Mouse (Mus musculus): ENCODE results near the gene Arhgap32.

Arhgap32 gene

DNA sequence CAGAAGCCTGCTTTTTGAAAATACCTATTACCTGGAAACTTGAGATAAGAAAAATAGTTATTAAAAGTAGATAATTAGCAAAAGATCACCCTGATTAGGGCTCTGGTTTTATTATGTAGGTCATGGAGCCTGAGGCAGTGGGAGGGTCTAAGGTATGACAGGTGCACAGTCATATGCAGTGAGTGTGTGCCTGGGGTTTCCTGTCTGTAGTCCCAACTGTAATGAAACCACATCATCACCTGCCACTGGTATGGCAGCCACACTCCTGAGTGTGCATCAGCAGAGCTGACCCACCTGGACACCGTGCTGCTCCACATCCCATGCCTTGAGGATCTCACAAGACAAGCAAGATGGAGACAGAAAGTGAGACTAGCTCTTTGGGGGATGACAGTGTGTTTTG is at the start of gene Arhgap32:
TSS of gene Arhgap32 (plus strand) at position 351 of the 400 bp plus-strand sequence.
- no peak for DNase-seq (ENCODE audit: low read depth, low spot score)
- Histone ChIP-seq H3K27me3 (ENCODE audit: control insufficient read depth, insufficient read depth, low read length, poor library complexity, severe bottlenecking) (no peaks in the 10 kb centered on the region), H3K36me3 (ENCODE audit: control insufficient read depth, insufficient read depth, low read length, poor library complexity, severe bottlenecking) (no peaks in the 10 kb centered on the region)

DNA sequence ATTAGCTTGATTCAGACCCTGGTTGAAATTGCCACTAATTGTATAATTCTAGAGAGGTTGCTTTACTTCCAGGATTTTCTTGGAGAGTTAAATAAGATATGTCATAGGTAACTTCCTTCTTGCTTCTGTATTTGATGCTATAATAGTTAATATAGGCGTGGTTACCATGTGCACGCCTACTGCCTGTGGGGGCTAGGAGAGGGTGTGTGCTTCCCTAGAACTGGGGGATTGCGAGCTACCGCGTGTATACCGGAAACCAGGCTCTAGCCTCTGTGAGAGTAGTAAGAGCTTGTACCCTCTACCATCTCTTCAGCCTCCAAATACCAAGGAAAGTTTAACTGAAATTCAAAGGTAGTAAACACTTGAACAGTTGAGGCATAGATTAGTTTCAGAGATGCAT is 43.2 kb upstream of the Arhgap32 start:
- DNase-seq (ENCODE audit: low read depth, low spot score), result no peak
- Histone ChIP-seq H3K27me3 (ENCODE audit: control insufficient read depth, insufficient read depth, low read length, poor library complexity, severe bottlenecking) (no peaks in the 10 kb centered on the region), H3K36me3 (ENCODE audit: control insufficient read depth, insufficient read depth, low read length, poor library complexity, severe bottlenecking) (no peaks in the 10 kb centered on the region)

DNA sequence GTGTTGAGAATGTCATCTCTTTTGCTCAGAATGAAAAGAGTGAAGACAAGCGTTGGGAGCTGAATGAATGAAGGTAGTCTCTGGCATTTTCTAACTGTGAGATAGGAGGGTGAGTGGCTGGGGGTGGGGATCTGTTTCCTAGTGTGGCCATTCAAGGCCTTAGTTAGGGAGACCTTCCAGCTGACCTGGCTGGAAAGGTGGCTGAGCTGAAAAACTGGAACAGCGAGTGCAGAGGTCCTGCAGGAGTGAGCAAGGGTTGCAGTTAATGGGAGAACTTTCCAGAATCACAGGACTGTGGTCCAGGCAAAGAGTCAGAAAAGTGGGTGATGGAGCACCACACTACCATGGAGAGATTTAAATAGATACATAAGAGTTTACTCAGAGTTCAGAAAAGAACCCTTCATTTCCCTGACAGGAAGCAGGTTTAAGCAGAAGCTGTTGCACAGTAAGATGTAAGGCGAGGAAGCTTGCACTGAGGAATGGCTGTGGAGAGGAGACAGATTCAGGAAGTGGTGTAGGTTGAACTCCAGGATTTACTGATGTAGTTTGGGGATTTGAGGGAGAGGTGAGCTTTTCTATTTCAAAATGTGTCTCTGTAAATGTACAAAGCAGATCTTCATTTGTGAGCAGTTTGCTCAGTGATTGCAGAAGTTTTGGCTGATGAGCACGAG is 27.7 kb upstream of the Arhgap32 start:
- DNase-seq (ENCODE audit: low read depth, low spot score), result no peak
- no peaks in the 10 kb centered on the region for H3K36me3 ChIP-seq (ENCODE audit: control insufficient read depth, insufficient read depth, low read length, poor library complexity, severe bottlenecking)
- no peaks in the 10 kb centered on the region for H3K27me3 ChIP-seq (ENCODE audit: control insufficient read depth, insufficient read depth, low read length, poor library complexity, severe bottlenecking)

DNA sequence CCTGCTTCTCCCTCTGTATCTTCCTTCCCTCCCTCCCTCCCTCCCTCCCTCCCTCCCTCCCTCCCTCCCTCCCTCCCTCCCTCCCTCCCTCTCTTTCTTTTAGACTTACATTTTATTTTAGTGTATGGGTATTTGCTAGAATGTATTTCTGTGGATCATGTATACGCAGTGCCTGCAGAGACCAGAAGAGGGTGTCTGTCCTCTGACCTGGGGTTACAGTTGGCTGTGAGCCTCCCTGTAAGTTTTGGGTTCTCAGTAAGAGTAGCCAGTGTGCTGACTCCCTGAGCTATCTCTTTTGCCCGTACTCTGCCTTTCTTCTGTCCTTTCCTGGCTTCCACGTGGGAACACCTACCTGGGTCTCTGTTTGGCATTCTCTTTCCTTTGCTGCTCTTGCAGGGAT is 27.1 kb upstream of the Arhgap32 start:
- H3K27me3 ChIP-seq (ENCODE audit: control insufficient read depth, insufficient read depth, low read length, poor library complexity, severe bottlenecking), result no peaks in the 10 kb centered on the region; the same call in 1 of the 2 replicates
- DNase-seq (ENCODE audit: low read depth, low spot score), result peak; percentile 4
- H3K36me3 ChIP-seq (ENCODE audit: control insufficient read depth, insufficient read depth, low read length, poor library complexity, severe bottlenecking), result no peaks in the 10 kb centered on the region

DNA sequence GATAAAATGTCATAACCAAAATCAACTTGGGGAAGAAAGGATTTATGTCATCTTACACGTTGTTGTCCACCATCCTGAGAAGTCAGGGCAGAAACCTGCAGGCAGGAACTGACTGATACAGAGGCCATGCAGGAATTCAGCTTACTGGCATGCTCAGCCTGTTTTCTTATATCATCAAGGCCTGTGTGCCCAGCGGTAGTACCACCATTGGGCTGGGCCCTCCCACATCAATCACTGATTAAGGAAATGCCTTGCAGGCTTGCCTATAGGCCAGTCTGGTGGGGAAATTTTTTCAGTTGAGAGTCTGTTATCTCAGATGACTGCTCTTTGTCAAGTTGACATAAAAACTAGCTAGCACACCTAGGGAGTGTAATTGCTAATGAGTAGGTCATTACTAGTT is 22.5 kb upstream of the Arhgap32 start:
- Histone ChIP-seq H3K36me3 (ENCODE audit: control insufficient read depth, insufficient read depth, low read length, poor library complexity, severe bottlenecking) (no peaks in the 10 kb centered on the region), H3K27me3 (ENCODE audit: control insufficient read depth, insufficient read depth, low read length, poor library complexity, severe bottlenecking) (no peaks in the 10 kb centered on the region; the same call in 1 of the 2 replicates)
- no peak for DNase-seq (ENCODE audit: low read depth, low spot score)

DNA sequence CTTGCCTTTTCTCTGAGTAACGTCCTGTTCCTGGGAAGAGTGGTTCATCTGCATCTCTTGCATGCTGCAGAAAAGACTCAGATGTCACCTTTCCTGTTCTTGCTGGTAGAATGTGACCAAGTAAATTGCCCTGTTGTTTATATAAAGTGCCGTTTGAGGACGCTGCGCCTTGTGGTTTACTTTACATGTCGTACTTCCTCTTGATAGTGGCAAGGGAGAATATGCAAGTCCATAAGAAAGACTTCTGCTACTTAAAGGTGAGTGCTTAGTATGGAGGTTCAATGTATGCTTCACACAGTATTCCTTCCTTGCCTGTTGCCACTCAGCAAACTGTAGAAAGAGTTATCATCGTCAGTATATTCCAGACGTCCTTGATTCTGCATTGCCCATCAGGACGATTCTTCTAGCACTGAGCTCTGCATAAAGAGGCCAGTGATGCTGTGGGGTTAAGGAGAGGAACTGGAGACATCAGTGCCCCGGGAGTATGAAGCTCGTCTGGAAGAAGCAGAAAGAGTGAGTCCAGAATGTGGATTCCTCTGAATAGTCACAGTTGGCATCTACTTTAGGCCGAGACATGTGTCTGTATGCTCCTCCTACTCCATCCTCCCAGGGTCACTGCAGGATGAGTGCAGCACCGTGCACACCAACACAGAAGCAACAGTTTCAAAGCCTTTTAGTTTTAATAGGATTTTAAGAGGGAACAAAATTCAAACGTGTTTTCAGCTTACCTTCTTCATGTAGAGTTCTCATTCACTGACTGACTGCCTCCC is 21.4 kb upstream of the Arhgap32 start:
- H3K27me3 ChIP-seq (ENCODE audit: control insufficient read depth, insufficient read depth, low read length, poor library complexity, severe bottlenecking), result no peaks in the 10 kb centered on the region; the same call in 1 of the 2 replicates
- DNase-seq (ENCODE audit: low read depth, low spot score), result no peak

DNA sequence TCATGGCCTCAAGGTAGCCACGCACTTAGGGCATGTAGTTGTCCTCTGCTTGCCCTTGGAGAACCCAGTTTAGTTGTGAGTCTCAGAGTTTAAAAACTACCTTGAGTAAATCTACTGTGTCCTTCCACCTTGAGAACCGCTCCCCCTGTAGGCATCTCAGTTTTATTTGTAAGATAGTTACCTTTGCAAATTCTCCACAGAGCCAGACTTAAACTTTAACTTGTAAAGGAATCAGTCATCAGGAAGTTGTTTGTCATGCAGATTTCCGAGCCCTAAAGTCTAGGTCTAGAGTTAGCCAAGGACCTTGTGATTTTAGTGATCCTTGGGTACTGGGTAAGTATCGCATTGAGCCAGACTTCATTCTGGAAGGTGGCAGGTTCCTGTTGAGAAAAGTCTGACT is 20.4 kb upstream of the Arhgap32 start:
- DNase-seq (ENCODE audit: low read depth, low spot score), result no peak
- H3K27me3 ChIP-seq (ENCODE audit: control insufficient read depth, insufficient read depth, low read length, poor library complexity, severe bottlenecking), result no peaks in the 10 kb centered on the region; the same call in 1 of the 2 replicates
- no peaks in the 10 kb centered on the region for H3K36me3 ChIP-seq (ENCODE audit: control insufficient read depth, insufficient read depth, low read length, poor library complexity, severe bottlenecking)

More for the DNA sequence above, 21.4 kb upstream of the Arhgap32 start:
- H3K36me3 ChIP-seq (ENCODE audit: control insufficient read depth, insufficient read depth, low read length, poor library complexity, severe bottlenecking), result no peaks in the 10 kb centered on the region

DNA sequence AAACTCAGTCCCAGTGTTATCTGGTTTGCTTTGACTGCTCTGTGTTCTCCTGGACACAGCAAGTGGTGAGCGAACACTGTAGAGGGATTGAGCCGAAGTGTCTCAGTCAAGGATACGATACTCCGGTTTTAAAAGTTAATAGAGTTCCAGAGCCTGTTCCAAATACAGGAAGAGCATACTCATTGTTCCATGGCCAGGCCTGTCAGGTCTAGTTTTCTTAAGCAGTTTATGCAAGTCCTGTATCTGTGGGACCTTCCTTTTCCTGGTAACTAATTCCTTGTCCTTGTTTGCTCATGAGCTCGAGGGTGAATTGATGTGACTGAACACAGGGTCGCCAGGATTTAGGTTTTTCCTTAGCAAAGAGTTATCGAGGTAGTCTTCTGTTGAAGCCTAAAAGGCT is 19.4 kb upstream of the Arhgap32 start:
- DNase-seq (ENCODE audit: low read depth, low spot score), result no peak

DNA sequence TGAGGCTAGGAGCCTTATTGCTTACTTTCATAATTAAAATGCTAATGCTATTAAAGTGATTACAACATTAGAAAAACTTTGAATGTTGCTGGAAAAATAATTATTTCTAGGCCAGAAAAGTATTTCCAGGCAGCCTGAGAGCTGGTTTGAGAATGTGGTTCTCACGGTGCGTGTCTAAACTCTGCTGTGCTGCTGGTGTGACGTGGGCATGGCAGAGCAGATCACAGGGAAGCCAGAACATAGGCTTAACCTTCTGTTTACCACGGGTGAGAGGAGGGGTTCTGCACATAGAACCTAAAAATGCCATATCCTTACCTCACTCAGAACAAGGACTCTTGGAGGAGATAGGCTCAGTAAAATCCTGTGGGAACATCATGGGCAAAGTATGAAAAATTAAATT is 18.8 kb upstream of the Arhgap32 start:
- DNase-seq (ENCODE audit: low read depth, low spot score), result no peak
- Histone ChIP-seq H3K36me3 (ENCODE audit: control insufficient read depth, insufficient read depth, low read length, poor library complexity, severe bottlenecking) (no peaks in the 10 kb centered on the region), H3K27me3 (ENCODE audit: control insufficient read depth, insufficient read depth, low read length, poor library complexity, severe bottlenecking) (no peaks in the 10 kb centered on the region; the same call in 1 of the 2 replicates)

More for the DNA sequence above, 19.4 kb upstream of the Arhgap32 start:
- Histone ChIP-seq H3K36me3 (ENCODE audit: control insufficient read depth, insufficient read depth, low read length, poor library complexity, severe bottlenecking) (no peaks in the 10 kb centered on the region), H3K27me3 (ENCODE audit: control insufficient read depth, insufficient read depth, low read length, poor library complexity, severe bottlenecking) (no peaks in the 10 kb centered on the region; the same call in 1 of the 2 replicates)

DNA sequence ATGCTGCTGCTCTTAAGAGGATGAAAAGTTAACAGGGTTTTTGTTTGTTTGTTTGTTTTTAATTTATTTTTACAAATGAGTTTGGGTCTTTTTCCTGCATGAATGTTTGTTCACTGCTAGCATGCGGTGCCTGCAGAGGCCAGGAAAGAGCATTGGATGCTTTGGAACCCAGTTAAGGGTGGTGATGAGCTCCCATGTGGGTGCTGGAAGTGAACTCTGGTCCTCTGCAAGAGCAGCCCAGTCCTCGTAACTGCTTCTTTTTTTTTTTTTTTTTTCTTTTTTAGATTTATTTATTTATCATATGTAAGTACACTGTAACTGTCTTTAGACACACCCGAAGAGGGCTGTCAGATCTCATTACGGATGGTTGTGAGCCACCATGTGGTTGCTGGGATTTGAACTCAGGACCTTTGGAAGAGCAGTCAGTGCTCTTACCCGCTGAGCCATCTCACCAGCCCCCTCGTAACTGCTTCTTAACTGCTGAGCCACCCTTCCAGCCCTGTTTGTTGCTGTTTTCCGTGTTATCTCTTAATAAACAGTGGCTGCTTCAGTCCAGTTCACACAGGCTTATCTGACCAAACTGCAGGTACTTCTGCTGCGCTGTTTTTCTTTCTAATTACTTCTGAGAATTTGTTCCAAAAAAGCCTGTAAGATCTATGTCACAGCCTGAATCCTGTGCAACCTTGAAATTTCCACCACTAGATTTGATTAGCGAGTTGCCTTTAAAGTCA is 17.3 kb upstream of the Arhgap32 start:
- H3K27me3 ChIP-seq (ENCODE audit: control insufficient read depth, insufficient read depth, low read length, poor library complexity, severe bottlenecking), result no peaks in the 10 kb centered on the region; the same call in 1 of the 2 replicates
- DNase-seq (ENCODE audit: low read depth, low spot score), result no peak
- no peaks in the 10 kb centered on the region for H3K36me3 ChIP-seq (ENCODE audit: control insufficient read depth, insufficient read depth, low read length, poor library complexity, severe bottlenecking)

DNA sequence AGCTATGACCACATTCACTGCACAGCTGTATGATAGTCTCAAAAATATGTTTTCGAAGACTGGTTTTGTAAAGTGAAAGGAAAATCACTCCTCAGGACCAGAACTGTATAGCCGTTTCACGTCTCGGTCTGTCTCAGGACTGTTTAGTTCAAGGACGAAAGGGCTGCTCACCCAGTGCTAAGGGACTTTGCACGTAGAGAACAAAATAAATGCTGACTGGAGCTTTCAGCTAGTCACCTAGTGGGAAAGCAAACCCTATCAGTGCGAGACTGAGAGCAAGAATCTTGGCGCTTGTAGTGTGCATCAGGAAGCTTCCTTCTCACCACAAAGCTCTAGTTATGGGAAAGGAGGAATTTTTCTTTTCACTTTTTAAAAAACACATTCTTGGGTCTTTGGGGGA is 15.4 kb upstream of the Arhgap32 start:
- no peaks in the 10 kb centered on the region for H3K36me3 ChIP-seq (ENCODE audit: control insufficient read depth, insufficient read depth, low read length, poor library complexity, severe bottlenecking)
- no peak for DNase-seq (ENCODE audit: low read depth, low spot score)

DNA sequence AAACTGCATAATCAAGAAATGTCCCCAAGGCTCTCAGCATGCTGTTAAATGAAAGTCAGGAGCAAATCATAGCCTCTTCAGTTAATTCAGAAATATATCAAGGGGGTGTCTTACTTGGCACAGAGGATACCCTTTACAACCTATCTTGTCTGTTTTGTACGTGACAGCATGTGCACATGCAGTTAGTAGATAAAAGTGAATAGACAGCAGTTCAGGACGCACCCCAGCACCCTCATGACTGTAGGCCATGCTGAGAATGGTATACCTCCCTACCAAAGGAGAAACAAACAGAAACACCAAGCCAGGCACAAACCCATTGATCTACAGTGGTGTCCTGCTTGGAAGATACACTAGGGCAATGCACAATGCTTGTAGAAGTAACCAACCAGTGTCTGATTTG is 14.4 kb upstream of the Arhgap32 start:
- no peak for DNase-seq (ENCODE audit: low read depth, low spot score)
- no peaks in the 10 kb centered on the region for H3K27me3 ChIP-seq (ENCODE audit: control insufficient read depth, insufficient read depth, low read length, poor library complexity, severe bottlenecking)
- no peaks in the 10 kb centered on the region for H3K36me3 ChIP-seq (ENCODE audit: control insufficient read depth, insufficient read depth, low read length, poor library complexity, severe bottlenecking)

More for the DNA sequence above, 15.4 kb upstream of the Arhgap32 start:
- H3K27me3 ChIP-seq (ENCODE audit: control insufficient read depth, insufficient read depth, low read length, poor library complexity, severe bottlenecking), result no peaks in the 10 kb centered on the region

DNA sequence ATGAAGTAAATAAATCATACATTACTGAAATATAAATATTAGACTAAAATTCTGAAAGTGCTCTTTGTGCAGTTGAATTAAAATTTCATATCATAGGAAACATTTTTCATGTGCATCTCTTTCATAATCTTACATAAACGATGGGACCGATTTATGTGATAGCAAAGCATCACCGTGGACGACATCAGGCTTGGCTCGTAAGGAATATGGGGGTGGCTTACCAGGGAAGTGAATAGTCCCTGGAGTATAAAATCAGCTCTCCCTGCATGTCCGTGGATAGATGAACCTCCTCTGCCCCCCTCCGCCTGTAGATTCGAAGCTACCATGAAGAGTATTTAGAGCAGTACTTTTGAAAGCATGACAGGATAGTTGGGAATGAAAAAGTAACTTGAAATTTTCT is 11.3 kb upstream of the Arhgap32 start:
- no peaks in the 10 kb centered on the region for H3K36me3 ChIP-seq (ENCODE audit: control insufficient read depth, insufficient read depth, low read length, poor library complexity, severe bottlenecking)
- no peaks in the 10 kb centered on the region for H3K27me3 ChIP-seq (ENCODE audit: control insufficient read depth, insufficient read depth, low read length, poor library complexity, severe bottlenecking)
- no peak for DNase-seq (ENCODE audit: low read depth, low spot score)

DNA sequence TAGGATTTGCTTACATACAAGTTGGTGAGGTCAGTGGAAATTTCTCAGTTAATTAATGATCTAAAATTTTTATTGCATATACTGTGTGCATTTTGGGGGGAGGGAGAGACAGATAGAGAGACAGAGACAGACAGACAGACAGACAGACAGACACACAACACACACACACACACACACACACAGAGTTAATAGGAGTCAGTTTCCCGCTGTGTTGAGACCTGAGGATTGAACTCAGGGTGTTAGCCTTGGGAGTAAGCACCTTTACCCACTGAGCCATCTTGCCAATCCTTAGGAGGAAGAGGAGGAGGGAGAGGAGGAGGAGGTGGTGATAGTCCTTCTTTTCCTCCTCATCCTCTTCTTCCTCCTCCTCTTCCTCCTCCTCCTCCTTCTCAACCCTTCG is 5.6 kb upstream of the Arhgap32 start:
- Histone ChIP-seq H3K36me3 (ENCODE audit: control insufficient read depth, insufficient read depth, low read length, poor library complexity, severe bottlenecking) (no peaks in the 10 kb centered on the region), H3K27me3 (ENCODE audit: control insufficient read depth, insufficient read depth, low read length, poor library complexity, severe bottlenecking) (no peaks in the 10 kb centered on the region)
- DNase-seq (ENCODE audit: low read depth, low spot score), result no peak

DNA sequence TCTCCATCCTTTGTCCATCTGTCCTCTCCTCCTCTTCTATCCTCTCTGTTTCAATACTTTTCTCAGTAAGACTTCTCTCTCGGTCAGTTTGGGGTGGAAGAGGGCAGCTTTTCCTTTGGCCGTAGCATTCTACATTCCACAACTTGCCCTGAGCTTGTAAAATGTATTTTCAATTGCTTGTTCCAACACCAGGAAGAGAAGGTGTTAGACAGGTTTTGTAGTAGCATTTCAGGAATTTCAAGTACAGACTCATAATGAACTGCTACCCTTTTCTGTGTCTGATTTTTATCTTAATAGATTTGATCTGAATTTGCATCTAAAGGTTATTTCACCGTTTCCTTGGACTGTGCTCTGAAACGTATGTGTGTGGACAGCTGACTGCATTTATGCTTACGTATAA is 336 bp downstream of the Arhgap32 start:
- no peak for DNase-seq (ENCODE audit: low read depth, low spot score)
- no peaks in the 10 kb centered on the region for H3K36me3 ChIP-seq (ENCODE audit: control insufficient read depth, insufficient read depth, low read length, poor library complexity, severe bottlenecking)
- no peaks in the 10 kb centered on the region for H3K27me3 ChIP-seq (ENCODE audit: control insufficient read depth, insufficient read depth, low read length, poor library complexity, severe bottlenecking)
